In the genomic region with DNA sequence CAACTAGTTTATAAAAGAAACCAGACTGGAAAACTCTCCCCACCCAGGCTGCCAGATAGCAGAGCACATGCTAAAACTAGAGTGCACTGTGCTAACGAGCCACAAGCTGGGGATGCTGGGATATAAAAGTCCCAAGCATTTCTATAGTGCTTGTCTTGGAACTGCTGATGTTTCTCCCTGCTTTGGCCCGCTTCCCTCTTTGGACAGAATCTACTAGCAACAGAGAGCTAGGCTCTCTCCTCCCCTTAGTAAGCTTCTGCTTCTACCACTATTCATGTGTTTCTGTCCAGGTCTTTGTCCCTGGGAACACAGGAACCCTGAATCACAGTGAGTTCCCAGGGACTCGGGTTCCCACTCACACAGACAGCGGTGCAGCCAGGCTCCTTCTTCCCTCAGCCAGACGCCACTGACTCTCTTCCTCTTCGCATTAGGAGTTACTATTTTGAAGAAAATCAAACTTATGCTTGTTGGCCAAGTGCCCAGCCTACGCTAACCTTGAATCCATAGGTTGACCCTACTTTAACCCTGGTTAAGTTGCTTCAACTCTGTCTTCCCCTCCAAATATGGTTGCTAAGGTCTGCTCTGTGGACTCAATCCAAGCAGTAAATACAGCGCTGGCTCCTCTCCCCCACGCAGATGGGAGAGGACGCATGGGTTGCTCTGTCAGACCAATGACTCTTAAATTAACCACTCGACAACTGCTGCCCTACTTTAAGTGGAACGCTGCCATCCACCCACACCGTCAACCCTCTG, we compare ENCODE assay signal across 8 mouse cellular contexts.
DNase-seq lines count a peak whose midpoint lies in the region; ATAC-seq lines count a peak whose summit lies in the region.

No protein-coding gene starts in this region.

- WGBS in liver, embryonic 11.5 days, result 70% methylated on average over 13 of the region's 13 CpGs
- WGBS in neural tube, embryonic 15.5 days, result 47% methylated on average over 13 of the region's 13 CpGs

- no peaks in the 10 kb centered on the region for H3K9me3 ChIP-seq in liver, embryonic 11.5 days (ENCODE audit: control insufficient read depth, low read length)
- H3K9me3 ChIP-seq in neural tube, embryonic 15.5 days (replicated peaks), result no peaks in the 10 kb centered on the region

- H3K27me3 ChIP-seq in liver, embryonic 11.5 days (replicated peaks; ENCODE audit: control insufficient read depth, insufficient read depth, low read length), result no peaks in the 10 kb centered on the region
- H3K27me3 ChIP-seq in neural tube, embryonic 15.5 days (replicated peaks), result no peaks in the 10 kb centered on the region

- DNase-seq in liver, result peak; percentile 14
- no peak for DNase-seq in liver, embryonic 11.5 days (ENCODE audit: low spot score)
- DNase-seq in cerebellum, adult 8-10 months, result peak; percentile 40
- DNase-seq in gastrocnemius, adult 8-10 months (ENCODE audit: low spot score in 2 of 2), result peak; percentile 67 to 74
- DNase-seq in kidney, postnatal 10 days, result peak; percentile 65
- no peak for DNase-seq in spleen, postnatal 10 days (ENCODE audit: low spot score in 2 of 2)

- H3K4me3 ChIP-seq in liver, embryonic 11.5 days (ENCODE audit: low read depth, low read length), result no peak overlapping the region
- no peak overlapping the region for H3K4me3 ChIP-seq in neural tube, embryonic 15.5 days (replicated peaks)

- no peak overlapping the region for H3K9ac ChIP-seq in liver, embryonic 11.5 days (ENCODE audit: low read depth, low read length)
- no peak overlapping the region for H3K9ac ChIP-seq in neural tube, embryonic 15.5 days (replicated peaks)

- H3K4me1 ChIP-seq in liver, embryonic 11.5 days (replicated peaks; ENCODE audit: control insufficient read depth, insufficient read depth, low read length), result no peaks in the 10 kb centered on the region; the same call in 1 of the 2 replicates
- peaks cover 12% of the 10 kb centered on the region; the same call in 1 of the 2 replicates for H3K4me1 ChIP-seq in neural tube, embryonic 15.5 days

- H3K36me3 ChIP-seq in liver, embryonic 11.5 days (ENCODE audit: control insufficient read depth, insufficient read depth, low read length), result no peaks in the 10 kb centered on the region
- no peaks in the 10 kb centered on the region for H3K36me3 ChIP-seq in neural tube, embryonic 15.5 days

- H3K4me2 ChIP-seq in liver, embryonic 11.5 days, result no peak overlapping the region
- no peak overlapping the region; the same call in 1 of the 2 replicates for H3K4me2 ChIP-seq in neural tube, embryonic 15.5 days

- no peak overlapping the region for H3K27ac ChIP-seq in liver, embryonic 11.5 days (ENCODE audit: low read depth, low read length)
- H3K27ac ChIP-seq in neural tube, embryonic 15.5 days (replicated peaks), result peak overlapping the region; percentile 63

- ATAC-seq in liver, embryonic 11.5 days (replicated peaks; ENCODE audit: low FRiP score), result no peak
- peak; percentile 68; the same call in 1 of the 2 replicates for ATAC-seq in neural tube, embryonic 15.5 days (ENCODE audit: low FRiP score)
- ATAC-seq in erythroblast, adult 5-6 weeks (replicated peaks; ENCODE audit: low FRiP score, poor library complexity, severe bottlenecking), result no peak

Comparison
In these comparisons a context has a peak if more than half of its experiments do, and no peak if none do; other contexts are left out.
1. DNase-seq: peak in liver (single experiment), cerebellum, adult 8-10 months (single experiment), gastrocnemius, adult 8-10 months (2 of 2) and kidney, postnatal 10 days (single experiment); none in liver, embryonic 11.5 days (single experiment) and spleen, postnatal 10 days (0 of 2).